Mouse (Mus musculus) MEL (cell line): ENCODE measurements around the gene Rnf152. TPM values are rescaled to one million over a fixed set of nuclear protein-coding genes. Genes with fewer than 3 reads are reported as not detected.
A peak's percentile ranks its signal among the peaks of the same experiment; 100 is the strongest.

ENCODE experiments used
- DNase-seq: peaks from one replicate; pipeline ENCODE4 v3.0.0; 2011; ENCODE audit warnings: low read depth, low spot score
- H3K27ac ChIP-seq: 2 replicates; pipeline ENCODE4 v1.5.1; 2012; ENCODE audit warnings: low read depth, mild to moderate bottlenecking, control low read depth, low read length, moderate library complexity; ENCODE audit not compliant: control insufficient read depth
- H3K27me3 ChIP-seq, 2 experiments: fragments of 150-350 bp in 1 of 2; sonication (generic) in 1 of 2; 2 replicates each; pipeline ENCODE4 v1.6.1; 2012; ENCODE audit warnings: low read length in 2 of 2, mild to moderate bottlenecking in 2 of 2, improper control_type of control experiment in 1 of 2, moderate library complexity in 1 of 2; ENCODE audit not compliant: insufficient read depth in 2 of 2, control insufficient read depth in 1 of 2
- H3K36me3 ChIP-seq, 2 experiments: 2 replicates each; pipeline ENCODE4 v1.6.1; 2012 to 2014; ENCODE audit warnings: low read length in 2 of 2, improper control_type of control experiment in 1 of 2, inconsistent platforms in 1 of 2, mild to moderate bottlenecking in 1 of 2; ENCODE audit not compliant: insufficient read depth in 2 of 2, control insufficient read depth in 1 of 2
- H3K4me1 ChIP-seq, 2 experiments: fragments of 150-350 bp in 1 of 2; sonication (generic) in 1 of 2; 2 replicates each; pipeline ENCODE4 v1.6.1; 2012; ENCODE audit warnings: low read length in 2 of 2, improper control_type of control experiment in 1 of 2, mild to moderate bottlenecking in 1 of 2; ENCODE audit not compliant: insufficient read depth in 2 of 2, control insufficient read depth in 1 of 2
- H3K4me3 ChIP-seq, 2 experiments: fragments of 150-350 bp in 1 of 2; sonication (generic) in 1 of 2; 2 replicates each; pipeline ENCODE4 v1.5.1; 2012; ENCODE audit warnings: low read depth in 2 of 2, low read length in 2 of 2, mild to moderate bottlenecking in 2 of 2, moderate library complexity in 2 of 2, control low read depth in 1 of 2, improper control_type of control experiment in 1 of 2; ENCODE audit not compliant: control insufficient read depth in 1 of 2, insufficient read depth in 1 of 2
- H3K79me2 ChIP-seq: 2 replicates; pipeline ENCODE4 v1.6.1; 2012; ENCODE audit warnings: mild to moderate bottlenecking, low read length, moderate library complexity; ENCODE audit not compliant: control insufficient read depth, poor library complexity, insufficient read depth
- H3K9ac ChIP-seq: 2 replicates; pipeline ENCODE4 v1.6.1; 2012; ENCODE audit warnings: low read depth, mild to moderate bottlenecking, control low read depth, low read length, moderate library complexity; ENCODE audit not compliant: control insufficient read depth, poor library complexity, severe bottlenecking
- H3K9me3 ChIP-seq: fragments of 150-350 bp; sonication (generic); replicated peaks from 2 replicates; pipeline ENCODE4 v1.6.1; 2012; ENCODE audit warnings: mild to moderate bottlenecking, low read length, improper control_type of control experiment, moderate library complexity; ENCODE audit not compliant: insufficient read depth
- BHLHE40 ChIP-seq: IDR thresholded peaks from 2 replicates; pipeline ENCODE4 v1.6.1; 2012; ENCODE audit warnings: low read depth, mild to moderate bottlenecking, inconsistent platforms, low read length, improper control_type of control experiment, borderline replicate concordance
- EP300 ChIP-seq, 2 experiments: IDR thresholded peaks; 2 replicates each; pipeline ENCODE4 v1.6.1; 2011; ENCODE audit warnings: improper control_type of control experiment in 2 of 2, low read length in 2 of 2, low read depth in 1 of 2, mild to moderate bottlenecking in 1 of 2
- KAT2A ChIP-seq: conservative IDR thresholded peaks from 2 replicates; pipeline ENCODE4 v1.6.1; 2012; ENCODE audit warnings: low read depth, low read length, improper control_type of control experiment, inconsistent platforms
- MAZ ChIP-seq: IDR thresholded peaks from 2 replicates; pipeline ENCODE4 v1.6.1; 2012; ENCODE audit warnings: low read depth, mild to moderate bottlenecking, inconsistent platforms, low read length, improper control_type of control experiment
- MEF2A ChIP-seq: IDR thresholded peaks from 2 replicates; pipeline ENCODE4 v1.6.1; 2014; ENCODE audit warnings: low read depth, mild to moderate bottlenecking, inconsistent platforms, low read length, improper control_type of control experiment; ENCODE audit not compliant: poor library complexity, insufficient replicate concordance, severe bottlenecking; ENCODE audit errors: extremely low read depth
- MXI1 ChIP-seq: IDR thresholded peaks from 2 replicates; pipeline ENCODE4 v1.6.1; 2011; ENCODE audit warnings: mild to moderate bottlenecking, low read depth, low read length, improper control_type of control experiment
- MYB ChIP-seq: IDR thresholded peaks from 2 replicates; pipeline ENCODE4 v1.6.1; 2011; ENCODE audit warnings: mild to moderate bottlenecking, low read depth, low read length, improper control_type of control experiment
- NELFE ChIP-seq: IDR thresholded peaks from 2 replicates; pipeline ENCODE4 v1.6.1; 2011; ENCODE audit warnings: low read depth, low read length, improper control_type of control experiment
- POLR2A ChIP-seq, 2 experiments: IDR thresholded peaks; 2 replicates each; pipeline ENCODE4 v1.6.1; 2011 to 2012; ENCODE audit warnings: low read length in 2 of 2, mild to moderate bottlenecking in 2 of 2, control low read depth in 1 of 2, improper control_type of control experiment in 1 of 2, low read depth in 1 of 2, moderate library complexity in 1 of 2; ENCODE audit not compliant: control insufficient read depth in 1 of 2, insufficient read depth in 1 of 2, poor library complexity in 1 of 2
- POLR2AphosphoS2 ChIP-seq: IDR thresholded peaks from 2 replicates; pipeline ENCODE4 v1.6.1; 2011; ENCODE audit warnings: low read length, improper control_type of control experiment
- SIN3A ChIP-seq: IDR thresholded peaks from 2 replicates; pipeline ENCODE4 v1.6.1; 2012; ENCODE audit warnings: low read length, improper control_type of control experiment, inconsistent platforms
- TAL1 ChIP-seq: IDR thresholded peaks from 2 replicates; pipeline ENCODE4 v1.6.1; 2012; ENCODE audit warnings: mild to moderate bottlenecking, inconsistent platforms, low read length, moderate library complexity, mixed read lengths
- TCF12 ChIP-seq: IDR thresholded peaks from 2 replicates; pipeline ENCODE4 v1.6.1; 2014; ENCODE audit warnings: low read depth, mild to moderate bottlenecking, inconsistent platforms, low read length, improper control_type of control experiment, moderate library complexity
- USF2 ChIP-seq, 2 experiments: IDR thresholded peaks; 2 replicates each; pipeline ENCODE4 v1.6.1; 2011 to 2012; ENCODE audit warnings: improper control_type of control experiment in 2 of 2, low read length in 2 of 2, borderline replicate concordance in 1 of 2, inconsistent platforms in 1 of 2, low read depth in 1 of 2, mild to moderate bottlenecking in 1 of 2; ENCODE audit not compliant: insufficient read depth in 1 of 2
- ZC3H11A ChIP-seq: IDR thresholded peaks from 2 replicates; pipeline ENCODE4 v1.6.1; 2012; ENCODE audit warnings: low read depth, mild to moderate bottlenecking, inconsistent platforms, low read length, improper control_type of control experiment
- ZMIZ1 ChIP-seq: IDR thresholded peaks from 2 replicates; pipeline ENCODE4 v1.6.1; 2012; ENCODE audit warnings: low read depth, mild to moderate bottlenecking, inconsistent platforms, low read length, improper control_type of control experiment, moderate library complexity
- ZNF384 ChIP-seq: IDR thresholded peaks from 2 replicates; pipeline ENCODE4 v1.6.1; 2012; ENCODE audit warnings: low read depth, mild to moderate bottlenecking, inconsistent platforms, low read length, improper control_type of control experiment
- polyA plus RNA-seq, 2 experiments: library from polyadenylated mRNA; stranded (reverse) in 1 of 2; unstranded in 1 of 2; fragments of >175 nt in 1 of 2; fragments of >200 nt in 1 of 2; gene quantifications; 2 replicates each; pipeline versions ENCODE4 v1.2.1 to v1.2.4; 2012; ENCODE audit warnings: low replicate concordance in 2 of 2, low read depth in 1 of 2; ENCODE audit not compliant: insufficient read length in 2 of 2, insufficient read depth in 1 of 2, missing spikeins in 1 of 2
- total RNA-seq: library from RNA; depleted of rRNA; stranded (reverse); fragments of 300-350 nt; gene quantifications from 2 replicates; pipeline ENCODE4 v1.2.3, GENCODE M21; 2012

Gene Rnf152
- total and polyA plus RNA-seq, 3 experiments: not detected

DNA sequence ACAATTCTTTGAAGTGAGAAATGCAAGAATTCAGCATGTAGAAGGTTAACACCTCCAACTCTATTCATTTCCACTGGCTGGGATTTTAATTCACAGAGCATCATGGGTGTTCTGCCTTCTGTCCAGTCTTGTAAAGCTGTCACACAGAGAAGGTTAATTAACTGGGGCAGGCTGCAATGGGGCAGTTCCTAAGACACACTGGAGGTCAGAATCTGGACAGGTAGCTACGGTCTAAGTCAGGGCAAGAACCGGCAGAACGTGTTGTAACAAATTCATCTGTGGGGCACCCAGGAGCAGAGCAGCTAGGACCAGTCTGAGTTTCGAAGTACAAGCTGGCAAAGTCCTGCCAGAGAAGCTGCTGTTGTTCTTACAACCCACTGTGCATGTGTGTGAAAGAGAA is 2.4 kb upstream of the Rnf152 start:
- Histone ChIP-seq H3K27ac (no peak overlapping the region), H3K27me3 (no peaks in the 10 kb centered on the region), H3K4me3 (no peak overlapping the region), H3K79me2 (no peaks in the 10 kb centered on the region), H3K4me1 (no peaks in the 10 kb centered on the region), H3K36me3 (no peaks in the 10 kb centered on the region), H3K9me3 (no peaks in the 10 kb centered on the region; the same call in 1 of the 2 replicates), H3K9ac (no peak overlapping the region)
- TF ChIP-seq KAT2A (no peak), ZNF384 (no peak), MXI1 (no peak), MEF2A (no peak), MAZ (no peak), TAL1 (0 out of 2 replicates have a peak, but pooled peaks have one; percentile 2), MYB (no peak), EP300 (IDR thresholded peaks at IDR 0.05; ENCODE audit: low read depth in 1 of 2, low read length in 2 of 2) (no peak)
- DNase-seq: no peak

DNA sequence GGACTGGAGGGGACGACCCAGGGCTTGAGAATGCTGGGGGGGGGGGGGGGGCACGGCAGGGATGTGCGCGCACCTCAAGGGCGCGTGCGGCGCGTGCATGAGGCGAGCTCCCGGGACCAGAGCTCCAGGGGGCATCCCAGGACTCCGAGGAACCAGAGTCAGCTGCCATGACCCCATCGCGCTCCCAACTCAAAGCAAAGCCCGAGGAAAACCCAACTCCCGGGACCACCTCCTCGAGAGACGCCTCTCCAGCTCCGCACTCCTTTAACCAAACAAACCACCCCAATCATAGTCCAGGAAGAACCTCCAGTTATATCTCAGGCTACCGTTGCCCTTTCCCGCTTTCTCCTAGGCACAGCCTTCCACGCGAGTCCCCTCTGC is 610 bp downstream of the Rnf152 start:
- Histone ChIP-seq H3K4me1 (no peaks in the 10 kb centered on the region), H3K27ac (no peak overlapping the region), H3K9me3 (no peaks in the 10 kb centered on the region; the same call in 1 of the 2 replicates), H3K4me3 (no peak overlapping the region), H3K27me3 (no peaks in the 10 kb centered on the region), H3K79me2 (no peaks in the 10 kb centered on the region), H3K9ac (no peak overlapping the region), H3K36me3 (no peaks in the 10 kb centered on the region)
- no peak for DNase-seq
- no peak for TF ChIP-seq TCF12
- no peak for TF ChIP-seq KAT2A
- no peak for TF ChIP-seq ZMIZ1
- TF ChIP-seq ZNF384: no peak
- TF ChIP-seq ZC3H11A: no peak
- no peak for TF ChIP-seq SIN3A
- TF ChIP-seq POLR2A (IDR thresholded peaks at IDR 0.05; ENCODE audit: control insufficient read depth in 1 of 2, insufficient read depth in 1 of 2, low read depth in 1 of 2, low read length in 2 of 2, poor library complexity in 1 of 2): no peak
- no peak for TF ChIP-seq USF2 (IDR thresholded peaks at IDR 0.05; ENCODE audit: borderline replicate concordance in 1 of 2, insufficient read depth in 1 of 2, low read depth in 1 of 2, low read length in 2 of 2)
- TF ChIP-seq BHLHE40: no peak
- TF ChIP-seq MEF2A: no peak
- TF ChIP-seq MYB: no peak
- no peak for TF ChIP-seq POLR2AphosphoS2
- TF ChIP-seq NELFE: no peak
